In genomic region chr5:139379771-139380384, GRCm38 (mm10) we compare ENCODE assay signal across 8 mouse cellular contexts. TPM values are rescaled to one million over a fixed set of nuclear protein-coding genes. Genes with fewer than 3 reads are reported as not detected.
A peak's percentile ranks its signal among the peaks of the same experiment; 100 is the strongest.
DNase-seq lines count a peak whose midpoint lies in the region; ATAC-seq and TF ChIP-seq lines count a peak whose summit lies in the region.

No protein-coding gene starts in this region.

- peaks cover 0 to 38% of the 10 kb centered on the region in 2 experiments for H3K36me3 ChIP-seq in CH12.LX (replicated peaks in 1 of 2; ENCODE audit: control insufficient read depth in 1 of 2, insufficient read depth in 1 of 2, low read length in 1 of 2)
- H3K36me3 ChIP-seq in forebrain, embryonic 16.5 days (ENCODE audit: control insufficient read depth, insufficient read depth) = no peaks in the 10 kb centered on the region
- peaks cover 10% of the 10 kb centered on the region for H3K36me3 ChIP-seq in liver, embryonic 15.5 days (replicated peaks)

- H3K9ac ChIP-seq in CH12.LX (ENCODE audit: insufficient read depth, low read depth) = no peak overlapping the region
- peak overlapping the region; percentile 67; the same call in 1 of the 2 replicates for H3K9ac ChIP-seq in forebrain, embryonic 16.5 days (replicated peaks; ENCODE audit: low read depth, low read length)
- H3K9ac ChIP-seq in liver, embryonic 15.5 days = peak overlapping the region; percentile 90

- H3K9me3 ChIP-seq in CH12.LX (replicated peaks; ENCODE audit: low read length) = no peaks in the 10 kb centered on the region
- no peaks in the 10 kb centered on the region for H3K9me3 ChIP-seq in forebrain, embryonic 16.5 days (ENCODE audit: control insufficient read depth, low read length)
- no peaks in the 10 kb centered on the region for H3K9me3 ChIP-seq in liver, embryonic 15.5 days (replicated peaks)

- no peak for TF ChIP-seq RAD21 in CH12.LX (IDR thresholded peaks at IDR 0.05; ENCODE audit: low read depth, low read length)

- DNase-seq in cerebellum, adult 2 months = no peak
- DNase-seq in cerebellum, adult 18-20 months = no peak
- no peak for DNase-seq in CH12.LX (ENCODE audit: extremely low read depth)
- DNase-seq in embryo, embryonic 10.5 days (ENCODE audit: low spot score) = no peak
- DNase-seq in ovary, adult 18-20 months (ENCODE audit: low spot score) = no peak
- DNase-seq in cerebellum, postnatal 25 days = no peak

- H3K4me2 ChIP-seq in CH12.LX (ENCODE audit: insufficient read depth, low read depth, poor library complexity, severe bottlenecking) = peak overlapping the region; percentile 57; the same call in 1 of the 2 replicates
- H3K4me2 ChIP-seq in forebrain, embryonic 16.5 days (ENCODE audit: low read length) = peak overlapping the region; percentile 82
- peak overlapping the region; percentile 94 for H3K4me2 ChIP-seq in liver, embryonic 15.5 days

- no peaks in the 10 kb centered on the region for H3K27me3 ChIP-seq in cerebellum, adult 2 months (ENCODE audit: control insufficient read depth, insufficient read depth, low read length)
- H3K27me3 ChIP-seq in CH12.LX (replicated peaks) = no peaks in the 10 kb centered on the region
- H3K27me3 ChIP-seq in forebrain, embryonic 16.5 days (replicated peaks; ENCODE audit: control insufficient read depth, insufficient read depth, low read length) = no peaks in the 10 kb centered on the region
- H3K27me3 ChIP-seq in liver, embryonic 15.5 days = no peaks in the 10 kb centered on the region

- dilution Hi-C loops in CH12.LX (cut with MboI; ENCODE audit: extremely low pct_ligation_motif_present, extremely low pct_unique_long_range_greater_than_20kb, low sequenced_read_pairs) = no loop called here

- H3K27ac ChIP-seq in cerebellum, adult 2 months (ENCODE audit: insufficient read depth, low read length) = no peak overlapping the region
- no peak overlapping the region for H3K27ac ChIP-seq in CH12.LX (ENCODE audit: insufficient read depth, low read depth)
- no peak overlapping the region for H3K27ac ChIP-seq in forebrain, embryonic 16.5 days (ENCODE audit: low read length)
- peak overlapping the region; percentile 100 for H3K27ac ChIP-seq in liver, embryonic 15.5 days (replicated peaks)

- in situ Hi-C loops in CH12.LX (cut with MboI; ENCODE audit: low pct_ligation_motif_present, low pct_unique_long_range_greater_than_20kb, low sequenced_read_pairs) = no loop called here

- peak overlapping the region; percentile 72 for H3K4me3 ChIP-seq in cerebellum, adult 2 months (replicated peaks; ENCODE audit: insufficient read depth, low read depth, low read length)
- H3K4me3 ChIP-seq in CH12.LX (replicated peaks in 1 of 3; ENCODE audit: low read depth in 2 of 3, low read length in 2 of 3, poor library complexity in 1 of 3) = peak overlapping the region in 1 of 3 experiments; percentile 68
- H3K4me3 ChIP-seq in forebrain, embryonic 16.5 days (replicated peaks; ENCODE audit: low read length) = peak overlapping the region; percentile 47
- H3K4me3 ChIP-seq in liver, embryonic 15.5 days (replicated peaks) = peak overlapping the region; percentile 91

- H3K4me1 ChIP-seq in cerebellum, adult 2 months (ENCODE audit: control insufficient read depth, insufficient read depth, low read length) = peaks cover 15% of the 10 kb centered on the region
- peaks cover 0 to 20% of the 10 kb centered on the region in 2 experiments; a peak in 2 of 4 replicates for H3K4me1 ChIP-seq in CH12.LX (ENCODE audit: control insufficient read depth in 1 of 2, insufficient read depth in 2 of 2)
- H3K4me1 ChIP-seq in forebrain, embryonic 16.5 days (replicated peaks; ENCODE audit: control insufficient read depth, insufficient read depth, low read length) = peaks cover 17% of the 10 kb centered on the region
- H3K4me1 ChIP-seq in liver, embryonic 15.5 days (replicated peaks) = peaks cover 92% of the 10 kb centered on the region

- H3K79me2 ChIP-seq in CH12.LX (replicated peaks; ENCODE audit: control insufficient read depth, extremely low read depth, insufficient read depth, poor library complexity, severe bottlenecking) = no peaks in the 10 kb centered on the region

- no peak for TF ChIP-seq EP300 in CH12.LX (IDR thresholded peaks at IDR 0.05; ENCODE audit: low read length)

- no peak; the same call in 1 of the 2 replicates for ATAC-seq in forebrain, embryonic 16.5 days
- ATAC-seq in liver, embryonic 15.5 days (ENCODE audit: insufficient read depth) = peak; percentile 1; the same call in 1 of the 2 replicates

- 15% methylated on average over 8 of the region's 8 CpGs for WGBS in cerebellum, adult 2 months
- 19% methylated on average over 8 of the region's 8 CpGs for WGBS in forebrain, embryonic 16.5 days
- WGBS in liver, embryonic 15.5 days (ENCODE audit: insufficient replicate concordance) = 5% methylated on average over 8 of the region's 8 CpGs

- no peak for TF ChIP-seq POLR2A in cerebellum, adult 2 months (IDR thresholded peaks at IDR 0.05; ENCODE audit: borderline replicate concordance, insufficient read depth, low read length)
- TF ChIP-seq POLR2A in CH12.LX (IDR thresholded peaks at IDR 0.05; ENCODE audit: low read depth, low read length) = no peak

- no peak for TF ChIP-seq CTCF in cerebellum, adult 2 months (IDR thresholded peaks at IDR 0.05; ENCODE audit: borderline replicate concordance, insufficient read depth, low read depth, low read length)
- TF ChIP-seq CTCF in CH12.LX (conservative IDR thresholded peaks at IDR 0.05 in 1 of 2, IDR thresholded peaks at IDR 0.05 in 1 of 2; ENCODE audit: low read depth in 2 of 2, low read length in 2 of 2) = no peak

TF ChIP-seq in CH12.LX, 34 proteins besides CTCF, POLR2A, EP300 and RAD21:
- TF ChIP-seq POLR2AphosphoS2 (IDR thresholded peaks at IDR 0.05; ENCODE audit: low read depth, low read length) (no peak), KAT2A (IDR thresholded peaks at IDR 0.05; ENCODE audit: insufficient replicate concordance, low read length) (no peak), BHLHE40 (IDR thresholded peaks at IDR 0.05; ENCODE audit: low read depth, low read length) (no peak), ETS1 (conservative IDR thresholded peaks at IDR 0.05; ENCODE audit: low read depth, low read length) (no peak)
TF ChIP-seq in CH12.LX: peak in this region for 0.

RNA-seq across cellular contexts. Expression of gene Gpr146, which starts 2.4 kb away (rescaled TPM):
- 16.4 and 17.3 TPM in 2 replicates for polyA plus RNA-seq in cerebellum, adult 2 months (2012; rRNA removed)
- total RNA-seq in CH12.LX (2012; rRNA removed) (0.08 and 0.13 TPM in 2 replicates), CH12.LX (2014; rRNA removed) (not detected in 2 replicates)
- polyA plus RNA-seq in CH12.LX (2012; ENCODE audit: insufficient read length, low read depth) = not detected in 2 replicates
- 1.5 and 1.8 TPM in 2 replicates for polyA plus RNA-seq in forebrain, embryonic 16.5 days (2015; fragmentation: Nextera tagmentation; extraction: Ambion mirVana)
- polyA plus RNA-seq in liver, embryonic 15.5 days (2015; fragmentation: Nextera tagmentation; extraction: Ambion mirVana) = 25.0 and 26.4 TPM in 2 replicates

RNA-seq across cellular contexts. Expression of gene C130050O18Rik, which starts 25.2 kb away (rescaled TPM):
- 0.21 and 0.25 TPM in 2 replicates for polyA plus RNA-seq in cerebellum, adult 2 months (2012; rRNA removed)
- total RNA-seq in CH12.LX (2012; rRNA removed) = 0.17 TPM in 1 of 2 replicates, not detected in the other
- 0.15 TPM in 1 of 2 replicates, not detected in the other for total RNA-seq in CH12.LX (2014; rRNA removed)
- polyA plus RNA-seq in CH12.LX (2012; ENCODE audit: insufficient read length, low read depth) = 0.53 and 0.54 TPM in 2 replicates
- polyA plus RNA-seq in forebrain, embryonic 16.5 days (2015; fragmentation: Nextera tagmentation; extraction: Ambion mirVana) = 0.21 and 0.37 TPM in 2 replicates
- polyA plus RNA-seq in liver, embryonic 15.5 days (2015; fragmentation: Nextera tagmentation; extraction: Ambion mirVana) = 1.9 and 2.4 TPM in 2 replicates

RNA-seq across cellular contexts. Expression of gene Cyp2w1, which starts 27.5 kb away (rescaled TPM):
- polyA plus RNA-seq in cerebellum, adult 2 months (2012; rRNA removed) = not detected in 2 replicates
- total RNA-seq in CH12.LX (2012; rRNA removed) = not detected in 2 replicates
- total RNA-seq in CH12.LX (2014; rRNA removed) = not detected in 2 replicates
- not detected in 2 replicates for polyA plus RNA-seq in CH12.LX (2012; ENCODE audit: insufficient read length, low read depth)
- not detected in 2 replicates for polyA plus RNA-seq in forebrain, embryonic 16.5 days (2015; fragmentation: Nextera tagmentation; extraction: Ambion mirVana)
- polyA plus RNA-seq in liver, embryonic 15.5 days (2015; fragmentation: Nextera tagmentation; extraction: Ambion mirVana) = not detected in 2 replicates

RNA-seq across cellular contexts. Expression of gene Cox19, which starts 28.7 kb away (rescaled TPM):
- polyA plus RNA-seq in cerebellum, adult 2 months (2012; rRNA removed) = 87.4 and 91.1 TPM in 2 replicates
- total RNA-seq in CH12.LX (2012; rRNA removed) = 30.1 and 38.8 TPM in 2 replicates
- 32.1 and 32.3 TPM in 2 replicates for total RNA-seq in CH12.LX (2014; rRNA removed)
- 70.1 and 74.0 TPM in 2 replicates for polyA plus RNA-seq in CH12.LX (2012; ENCODE audit: insufficient read length, low read depth)
- polyA plus RNA-seq in forebrain, embryonic 16.5 days (2015; fragmentation: Nextera tagmentation; extraction: Ambion mirVana) = 90.6 and 97.9 TPM in 2 replicates
- polyA plus RNA-seq in liver, embryonic 15.5 days (2015; fragmentation: Nextera tagmentation; extraction: Ambion mirVana) = 44.3 and 49.3 TPM in 2 replicates

RNA-seq across cellular contexts. Expression of gene Gper1, which starts 43.1 kb away (rescaled TPM):
- 4.0 and 4.4 TPM in 2 replicates for polyA plus RNA-seq in cerebellum, adult 2 months (2012; rRNA removed)
- total RNA-seq in CH12.LX (2012; rRNA removed) (0.08 and 0.13 TPM in 2 replicates), CH12.LX (2014; rRNA removed) (not detected in 2 replicates)
- not detected in 2 replicates for polyA plus RNA-seq in CH12.LX (2012; ENCODE audit: insufficient read length, low read depth)
- 8.7 and 9.0 TPM in 2 replicates for polyA plus RNA-seq in forebrain, embryonic 16.5 days (2015; fragmentation: Nextera tagmentation; extraction: Ambion mirVana)
- polyA plus RNA-seq in liver, embryonic 15.5 days (2015; fragmentation: Nextera tagmentation; extraction: Ambion mirVana) = 0.10 and 0.14 TPM in 2 replicates
